In genomic region chr19:14586171-14586570, GRCm38 (mm10) we compare ENCODE assay signal across 11 mouse cellular contexts. TPM values are rescaled to one million over a fixed set of nuclear protein-coding genes. Genes with fewer than 3 reads are reported as not detected.
DNase-seq lines count a peak whose midpoint lies in the region; ATAC-seq lines count a peak whose summit lies in the region.
"Had no signal": no experiment of that assay in that cellular context is flagged by ENCODE, and none has a peak within 500 bp of the region (broad histone marks: within the 10 kb centered on the region; RNA-seq: fewer than 3 reads in every experiment).

No protein-coding gene starts in this region.

- H3K4me3 ChIP-seq in heart, embryonic 12.5 days = no peak overlapping the region
- H3K4me3 ChIP-seq: embryonic facial prominence, embryonic 15.5 days had no signal

- no peak overlapping the region for H3K9ac ChIP-seq in heart, embryonic 12.5 days
- H3K9ac ChIP-seq: embryonic facial prominence, embryonic 15.5 days had no signal

- H3K27ac ChIP-seq in heart, embryonic 12.5 days (ENCODE audit: poor library complexity, severe bottlenecking) = no peak overlapping the region
- H3K27ac ChIP-seq: embryonic facial prominence, embryonic 15.5 days had no signal

- intact Hi-C loops in heart, postnatal 25 days (cut with DNase I) = no loop called here

- no peaks in the 10 kb centered on the region for H3K27me3 ChIP-seq in heart, embryonic 12.5 days (replicated peaks)
- H3K27me3 ChIP-seq: embryonic facial prominence, embryonic 15.5 days had no signal

- WGBS in heart, embryonic 12.5 days = 59% methylated on average over 3 of the region's 3 CpGs

- 0 out of 2 replicates have a peak, but pooled peaks have one; percentile 55 for ATAC-seq in heart, embryonic 12.5 days (ENCODE audit: insufficient number of reproducible peaks, low FRiP score)
- peak; percentile 97 for ATAC-seq in megakaryocyte progenitor cell, adult 5-6 weeks (replicated peaks; ENCODE audit: poor library complexity)
- ATAC-seq in activated CD4-positive, CD25-positive, alpha-beta regulatory T cell, adult 4 months = no peak
- ATAC-seq: intestine, postnatal 0 days had no signal

- H3K9me3 ChIP-seq in heart, embryonic 12.5 days (replicated peaks) = no peaks in the 10 kb centered on the region
- H3K9me3 ChIP-seq: embryonic facial prominence, embryonic 15.5 days had no signal

- peaks cover 11% of the 10 kb centered on the region for H3K36me3 ChIP-seq in heart, embryonic 12.5 days

- peaks cover 23% of the 10 kb centered on the region for H3K4me1 ChIP-seq in heart, embryonic 12.5 days (replicated peaks)

- H3K4me2 ChIP-seq in heart, embryonic 12.5 days = no peak overlapping the region
- H3K4me2 ChIP-seq: embryonic facial prominence, embryonic 15.5 days had no signal

- no peak for DNase-seq in heart, postnatal 25 days (ENCODE audit: low spot score)
- peak; percentile 27 for DNase-seq in R1 (ENCODE audit: low read depth, low spot score)
- DNase-seq in fat pad, adult 2 months (ENCODE audit: extremely low read depth, low read depth, low spot score) = peak; percentile 99
- DNase-seq in urinary bladder, adult 18-20 months (ENCODE audit: low spot score in 2 of 2) = no peak
- DNase-seq in right cerebral cortex, adult 2 months (ENCODE audit: low spot score in 2 of 2) = no peak
- DNase-seq: midbrain, embryonic 14.5 days had no signal

RNA-seq across cellular contexts. Expression of gene Tle4, which starts 11.7 kb away (rescaled TPM):
- 10.9 and 11.9 TPM in 2 replicates for polyA plus RNA-seq in heart, embryonic 12.5 days (2016; fragmentation: Nextera tagmentation; extraction: Ambion mirVana)
- 1 to 10 TPM; 8.9 to 9.5 TPM for total RNA-seq in heart, postnatal 25 days (2021)
- 27.1 and 27.9 TPM in 2 replicates for total RNA-seq in megakaryocyte progenitor cell, adult 5-6 weeks (2015)
- 15.4 and 18.2 TPM in 2 replicates for total RNA-seq in megakaryocyte progenitor cell, adult 5-6 weeks (2017)
- polyA plus RNA-seq in activated CD4-positive, CD25-positive, alpha-beta regulatory T cell, adult 4 months (2017; shearing (Covaris generic)) = 10 to 100 TPM; 12.2 to 15.3 TPM

Comparison
In these comparisons a context has a peak if more than half of its experiments do, and no peak if none do; other contexts are left out.
1. DNase-seq: peak in R1 (single experiment) and fat pad, adult 2 months (single experiment); none in heart, postnatal 25 days (single experiment), urinary bladder, adult 18-20 months (0 of 2) and right cerebral cortex, adult 2 months (0 of 2).